Mouse (Mus musculus) embryonic facial prominence, embryonic 14.5 days (tissue): ENCODE measurements around the gene Hhatl. TPM values are rescaled to one million over a fixed set of nuclear protein-coding genes. Genes with fewer than 3 reads are reported as not detected.

Source experiments
- ATAC-seq: fragments of 200-750 bp; cut with Nextera tagmentation; 2 replicates; pipeline ENCODE4 v1.8.0; 2017; ENCODE audit warnings: low read depth, moderate number of reproducible peaks, moderate TSS enrichment
- DNase-seq: peaks from one replicate; pipeline ENCODE4 v3.0.0-alpha.2; 2015; ENCODE audit warnings: low spot score
- H3K27ac ChIP-seq: fragments of 300-500 bp; sonication (generic); replicated peaks from 2 replicates; pipeline ENCODE4 v1.5.1; 2014; ENCODE audit warnings: low read depth, mild to moderate bottlenecking, low read length, moderate library complexity
- H3K27me3 ChIP-seq: fragments of 300-500 bp; sonication (generic); replicated peaks from 2 replicates; pipeline ENCODE4 v1.6.1; 2014; ENCODE audit warnings: low read length; ENCODE audit not compliant: control insufficient read depth, insufficient read depth
- H3K36me3 ChIP-seq: fragments of 300-500 bp; sonication (generic); 2 replicates; pipeline ENCODE4 v1.6.1; 2014; ENCODE audit warnings: low read length, mixed read lengths; ENCODE audit not compliant: control insufficient read depth, insufficient read depth
- H3K4me1 ChIP-seq: fragments of 300-500 bp; sonication (generic); 2 replicates; pipeline ENCODE4 v1.6.1; 2014; ENCODE audit warnings: antibody characterized with exemption, low read length; ENCODE audit not compliant: control insufficient read depth, insufficient read depth
- H3K4me2 ChIP-seq: fragments of 300-500 bp; sonication (generic); 2 replicates; pipeline ENCODE4 v1.6.1; 2014; ENCODE audit warnings: low read depth, mild to moderate bottlenecking, low read length, moderate library complexity, mixed read lengths
- H3K4me3 ChIP-seq: fragments of 300-500 bp; sonication (generic); 2 replicates; pipeline ENCODE4 v1.5.1; 2014; ENCODE audit warnings: low read depth, mild to moderate bottlenecking, low read length
- H3K9ac ChIP-seq: fragments of 300-500 bp; sonication (generic); 2 replicates; pipeline ENCODE4 v1.6.1; 2014; ENCODE audit warnings: low read depth, mild to moderate bottlenecking, low read length, moderate library complexity, mixed read lengths
- H3K9me3 ChIP-seq: fragments of 300-500 bp; sonication (generic); 2 replicates; pipeline ENCODE4 v1.6.1; 2016; ENCODE audit warnings: low read length; ENCODE audit not compliant: control insufficient read depth
- WGBS: fragments of 180-500 bp; shearing (Covaris S2); extraction: QIAGEN DNeasy Blood & Tissue Kit; methylation state at CpG from one replicate; pipeline ENCODE4 v1.1.7; 2014; 5-methylcytosine and 5-hydroxymethylcytosine counted together
- polyA plus RNA-seq: library from polyadenylated mRNA; unstranded; fragments of >200 nt; fragmentation: Nextera tagmentation; extraction: Ambion mirVana; gene quantifications from 2 replicates; pipeline ENCODE4 v1.2.1, GENCODE M21; 2014

The Hhatl gene
- polyA plus RNA-seq, 1 experiment from 2014 or later, result 5.1 TPM

- Histone ChIP-seq H3K9ac (no peak overlapping the region), H3K4me1 (no peaks in the 10 kb centered on the region), H3K27me3 (no peaks in the 10 kb centered on the region), H3K4me3 (no peak overlapping the region), H3K27ac (no peak overlapping the region), H3K36me3 (no peaks in the 10 kb centered on the region), H3K4me2 (no peak overlapping the region), H3K9me3 (no peaks in the 10 kb centered on the region)
- WGBS, result 68% methylated on average over 4 of the region's 6 CpGs
- DNase-seq, result no peak
- no peak for ATAC-seq
These were observed 36.0 kb upstream of the Hhatl start for GRCm38 (mm10) chr9:121828314-121828713.

GRCm38 (mm10) chr9:121826356-121826755 is 34.0 kb upstream of the Hhatl start:
- H3K4me1 ChIP-seq, result no peaks in the 10 kb centered on the region
- 84% methylated on average over 3 of the region's 3 CpGs for WGBS

GRCm38 (mm10) chr9:121823991-121824390 is 31.7 kb upstream of the Hhatl start:
- Histone ChIP-seq H3K4me3 (no peak overlapping the region), H3K9ac (no peak overlapping the region), H3K4me1 (peaks cover 6% of the 10 kb centered on the region), H3K36me3 (no peaks in the 10 kb centered on the region), H3K27ac (no peak overlapping the region), H3K9me3 (no peaks in the 10 kb centered on the region), H3K4me2 (no peak overlapping the region), H3K27me3 (no peaks in the 10 kb centered on the region)
- DNase-seq (peak; percentile 51), ATAC-seq (peak; percentile 34; the same call in 1 of the 2 replicates)
- WGBS, result 77% methylated on average over 7 of the region's 7 CpGs

More at GRCm38 (mm10) chr9:121826356-121826755, 34.0 kb upstream of the Hhatl start:
- H3K36me3 ChIP-seq, result no peaks in the 10 kb centered on the region
- H3K27me3 ChIP-seq, result no peaks in the 10 kb centered on the region
- no peak overlapping the region for H3K9ac ChIP-seq
- H3K4me3 ChIP-seq, result no peak overlapping the region
- no peak overlapping the region for H3K27ac ChIP-seq
- ATAC-seq (no peak), DNase-seq (no peak)
- no peaks in the 10 kb centered on the region for H3K9me3 ChIP-seq
- H3K4me2 ChIP-seq, result no peak overlapping the region

GRCm38 (mm10) chr9:121823051-121823450 is 30.7 kb upstream of the Hhatl start:
- Histone ChIP-seq H3K27ac (no peak overlapping the region), H3K4me2 (no peak overlapping the region), H3K4me3 (no peak overlapping the region), H3K9me3 (no peaks in the 10 kb centered on the region), H3K27me3 (no peaks in the 10 kb centered on the region), H3K36me3 (no peaks in the 10 kb centered on the region), H3K9ac (no peak overlapping the region), H3K4me1 (peaks cover 6% of the 10 kb centered on the region)
- 82% methylated on average over 1 of the region's 1 CpGs for WGBS
- DNase-seq (no peak), ATAC-seq (no peak)

GRCm38 (mm10) chr9:121822585-121822991 is 30.3 kb upstream of the Hhatl start:
- Histone ChIP-seq H3K4me1 (peaks cover 6% of the 10 kb centered on the region), H3K9me3 (no peaks in the 10 kb centered on the region), H3K4me2 (no peak overlapping the region), H3K27ac (no peak overlapping the region; the same call in 1 of the 2 replicates), H3K9ac (no peak overlapping the region), H3K27me3 (no peaks in the 10 kb centered on the region), H3K4me3 (no peak overlapping the region), H3K36me3 (no peaks in the 10 kb centered on the region)
- ATAC-seq (peak; percentile 34; the same call in 1 of the 2 replicates), DNase-seq (peak; percentile 46)
- WGBS, result 82% methylated on average over 5 of the region's 6 CpGs

GRCm38 (mm10) chr9:121820765-121821164 is 28.5 kb upstream of the Hhatl start:
- Histone ChIP-seq H3K4me1 (peaks cover 6% of the 10 kb centered on the region), H3K9me3 (no peaks in the 10 kb centered on the region), H3K27me3 (no peaks in the 10 kb centered on the region), H3K4me2 (no peak overlapping the region), H3K4me3 (no peak overlapping the region), H3K9ac (no peak overlapping the region), H3K36me3 (no peaks in the 10 kb centered on the region), H3K27ac (no peak overlapping the region)
- 77% methylated on average over 5 of the region's 5 CpGs for WGBS
- no peak for ATAC-seq
- no peak for DNase-seq

GRCm38 (mm10) chr9:121819771-121820471 is 27.6 kb upstream of the Hhatl start:
- Histone ChIP-seq H3K9ac (no peak overlapping the region), H3K27ac (peak overlapping the region; percentile 61), H3K4me3 (no peak overlapping the region), H3K36me3 (no peaks in the 10 kb centered on the region), H3K4me1 (peaks cover 6% of the 10 kb centered on the region), H3K4me2 (no peak overlapping the region), H3K9me3 (no peaks in the 10 kb centered on the region), H3K27me3 (no peaks in the 10 kb centered on the region)
- ATAC-seq (peak; percentile 30; the same call in 1 of the 2 replicates), DNase-seq (no peak)
- WGBS, result 37% methylated on average over 7 of the region's 7 CpGs

- H3K36me3 ChIP-seq, result no peaks in the 10 kb centered on the region
- no peaks in the 10 kb centered on the region for H3K27me3 ChIP-seq
- H3K4me2 ChIP-seq, result no peak overlapping the region
- no peaks in the 10 kb centered on the region for H3K9me3 ChIP-seq
- H3K4me3 ChIP-seq, result no peak overlapping the region
- WGBS, result 55% methylated on average over 8 of the region's 9 CpGs
- peak; percentile 63 for ATAC-seq
- DNase-seq, result peak; percentile 80
- peak overlapping the region; percentile 61 for H3K27ac ChIP-seq
- peaks cover 6% of the 10 kb centered on the region for H3K4me1 ChIP-seq
- no peak overlapping the region for H3K9ac ChIP-seq
These were observed 26.9 kb upstream of the Hhatl start for GRCm38 (mm10) chr9:121819073-121819770.
